Mouse (Mus musculus): ENCODE measurements around the gene Traf3.

Gene Traf3

DNA sequence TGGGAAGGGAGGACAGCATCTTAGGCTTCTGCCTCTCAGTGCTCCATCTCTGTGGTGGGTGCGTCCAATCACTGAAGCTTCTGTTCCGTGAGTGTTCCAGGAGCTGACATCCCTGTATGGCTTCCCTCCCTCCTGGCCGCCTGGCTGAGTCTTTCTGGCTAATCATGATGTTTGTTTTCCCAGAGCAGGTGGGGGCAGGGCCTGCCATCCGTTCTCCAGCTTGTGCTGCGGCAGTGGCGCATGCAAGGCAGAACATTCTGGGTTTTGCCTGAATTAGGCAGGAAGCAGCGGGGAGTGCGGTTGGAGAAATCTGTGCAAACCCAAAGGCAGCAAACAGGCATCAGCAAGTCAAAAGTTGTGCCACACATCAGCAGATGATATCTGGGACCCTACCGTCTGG is 20.9 kb upstream of the Traf3 start:
- H3K27me3 ChIP-seq (ENCODE audit: control insufficient read depth, insufficient read depth, low read length, poor library complexity, severe bottlenecking), result no peaks in the 10 kb centered on the region
- no peaks in the 10 kb centered on the region for H3K36me3 ChIP-seq (ENCODE audit: control insufficient read depth, insufficient read depth, low read length, poor library complexity, severe bottlenecking)
- no peak for DNase-seq (ENCODE audit: low read depth, low spot score)

DNA sequence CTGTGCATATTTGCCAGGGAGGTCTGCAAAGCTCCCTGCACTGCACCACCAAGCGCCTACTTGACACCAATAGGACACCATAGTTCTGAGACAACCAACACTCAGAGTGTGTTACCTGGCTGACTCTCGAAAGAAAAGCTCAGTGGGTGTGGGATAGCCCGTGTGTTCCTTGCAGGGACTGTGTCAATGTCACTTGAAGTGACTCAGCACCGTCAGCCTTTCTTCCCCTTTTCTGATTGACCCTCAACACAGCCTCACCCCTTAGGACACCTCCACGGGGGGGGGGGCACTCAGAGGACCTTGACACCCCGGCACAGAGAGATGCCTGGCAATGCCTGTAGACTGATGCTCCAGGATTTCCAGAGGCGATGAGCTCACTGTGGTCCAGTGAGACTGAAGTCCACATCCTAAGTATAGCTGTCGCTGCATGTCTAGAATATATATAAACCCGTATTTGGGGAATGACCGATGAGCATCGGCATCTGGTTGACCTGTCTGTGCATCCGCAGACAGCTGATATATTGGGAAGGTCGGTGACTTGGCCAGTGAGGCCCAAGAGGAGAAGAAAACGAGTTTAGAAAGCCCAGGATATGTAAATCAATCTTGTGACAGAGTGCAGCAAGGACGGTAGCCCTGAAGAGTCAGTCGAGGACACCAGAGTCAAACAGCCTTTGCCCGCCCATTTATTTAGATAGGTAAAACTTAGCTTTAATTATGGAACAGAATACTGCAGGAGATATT is 16.5 kb upstream of the Traf3 start:
- H3K36me3 ChIP-seq (ENCODE audit: control insufficient read depth, insufficient read depth, low read length, poor library complexity, severe bottlenecking), result no peaks in the 10 kb centered on the region
- H3K27me3 ChIP-seq (ENCODE audit: control insufficient read depth, insufficient read depth, low read length, poor library complexity, severe bottlenecking), result no peaks in the 10 kb centered on the region
- peak; percentile 23 for DNase-seq (ENCODE audit: low read depth, low spot score)

DNA sequence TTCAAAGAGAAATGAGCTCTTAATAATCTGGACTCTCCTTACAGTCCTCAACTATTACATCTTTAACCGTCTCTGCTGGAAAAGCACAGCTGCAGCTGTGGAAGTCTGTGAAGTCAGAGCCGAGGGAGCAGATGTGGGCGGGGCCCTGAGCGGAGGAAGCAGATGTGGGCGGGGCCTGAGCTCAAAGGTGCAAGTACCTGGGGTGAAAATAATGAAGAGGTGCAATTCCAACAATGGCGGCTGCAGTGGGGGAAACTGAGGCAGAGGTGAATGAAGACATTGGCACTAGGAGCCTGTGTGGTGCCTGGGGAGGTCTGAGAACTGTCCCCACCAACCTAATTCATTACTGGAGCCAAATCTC is 16.0 kb upstream of the Traf3 start:
- DNase-seq (ENCODE audit: low read depth, low spot score), result peak; percentile 68
- Histone ChIP-seq H3K36me3 (ENCODE audit: control insufficient read depth, insufficient read depth, low read length, poor library complexity, severe bottlenecking) (no peaks in the 10 kb centered on the region), H3K27me3 (ENCODE audit: control insufficient read depth, insufficient read depth, low read length, poor library complexity, severe bottlenecking) (no peaks in the 10 kb centered on the region)

DNA sequence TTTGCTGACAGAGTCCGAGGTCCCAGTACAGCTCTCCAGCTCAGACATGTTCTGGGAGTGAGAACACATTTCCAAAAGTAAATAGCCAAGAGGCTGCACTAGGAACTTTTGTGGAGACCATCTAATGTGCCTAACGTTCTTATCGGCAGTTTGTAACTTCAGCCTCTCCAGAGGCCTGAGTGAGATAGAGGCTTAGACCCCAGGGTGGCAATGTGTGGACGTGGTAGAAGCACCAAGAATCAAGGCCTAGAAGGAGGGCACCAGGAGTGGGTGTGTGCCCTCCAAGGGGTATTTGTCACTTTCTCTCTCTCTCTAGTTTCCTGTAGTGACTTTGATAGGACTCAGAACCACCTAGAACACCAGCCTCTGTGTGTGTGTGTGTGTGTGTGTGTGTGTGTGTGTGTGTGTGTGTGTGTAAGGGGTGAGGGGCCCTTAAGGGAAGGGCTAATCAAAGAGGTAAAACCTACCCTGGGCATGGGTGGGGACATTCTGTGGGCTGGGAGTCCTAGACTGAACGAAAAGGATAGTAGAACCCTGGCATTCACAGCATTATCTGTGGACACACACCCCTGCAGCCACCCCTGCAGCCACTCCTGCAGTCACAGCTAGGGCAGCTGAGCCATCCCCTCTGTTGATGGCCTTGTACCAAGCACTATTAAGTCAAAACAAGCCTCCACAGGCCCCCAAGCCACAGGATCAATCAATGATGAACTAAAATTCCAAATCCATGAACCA is 14.6 kb upstream of the Traf3 start:
- no peak for DNase-seq (ENCODE audit: low read depth, low spot score)
- no peaks in the 10 kb centered on the region for H3K36me3 ChIP-seq (ENCODE audit: control insufficient read depth, insufficient read depth, low read length, poor library complexity, severe bottlenecking)

DNA sequence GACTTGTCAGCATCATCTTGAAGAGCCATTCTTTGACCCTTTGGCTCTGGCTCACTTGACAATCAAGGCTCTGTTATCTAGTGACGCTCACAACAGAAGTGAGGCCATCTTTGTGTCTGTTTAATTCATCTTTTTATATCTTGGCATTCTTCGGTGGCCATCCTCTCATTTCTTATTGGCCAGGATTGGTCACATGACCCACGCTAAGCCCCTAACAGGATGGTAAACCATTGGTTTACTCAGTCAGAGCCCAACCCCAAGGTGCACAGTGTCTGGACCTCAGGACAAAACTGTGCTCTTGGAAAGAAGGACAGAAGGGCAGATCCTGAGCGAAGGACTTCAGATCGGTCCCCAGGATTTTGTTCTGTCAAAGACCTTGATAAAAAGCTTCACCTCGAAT is 13.6 kb upstream of the Traf3 start:
- no peaks in the 10 kb centered on the region for H3K36me3 ChIP-seq (ENCODE audit: control insufficient read depth, insufficient read depth, low read length, poor library complexity, severe bottlenecking)
- H3K27me3 ChIP-seq (ENCODE audit: control insufficient read depth, insufficient read depth, low read length, poor library complexity, severe bottlenecking), result no peaks in the 10 kb centered on the region
- no peak for DNase-seq (ENCODE audit: low read depth, low spot score)

More for the DNA sequence above, 14.6 kb upstream of the Traf3 start:
- no peaks in the 10 kb centered on the region for H3K27me3 ChIP-seq (ENCODE audit: control insufficient read depth, insufficient read depth, low read length, poor library complexity, severe bottlenecking)

DNA sequence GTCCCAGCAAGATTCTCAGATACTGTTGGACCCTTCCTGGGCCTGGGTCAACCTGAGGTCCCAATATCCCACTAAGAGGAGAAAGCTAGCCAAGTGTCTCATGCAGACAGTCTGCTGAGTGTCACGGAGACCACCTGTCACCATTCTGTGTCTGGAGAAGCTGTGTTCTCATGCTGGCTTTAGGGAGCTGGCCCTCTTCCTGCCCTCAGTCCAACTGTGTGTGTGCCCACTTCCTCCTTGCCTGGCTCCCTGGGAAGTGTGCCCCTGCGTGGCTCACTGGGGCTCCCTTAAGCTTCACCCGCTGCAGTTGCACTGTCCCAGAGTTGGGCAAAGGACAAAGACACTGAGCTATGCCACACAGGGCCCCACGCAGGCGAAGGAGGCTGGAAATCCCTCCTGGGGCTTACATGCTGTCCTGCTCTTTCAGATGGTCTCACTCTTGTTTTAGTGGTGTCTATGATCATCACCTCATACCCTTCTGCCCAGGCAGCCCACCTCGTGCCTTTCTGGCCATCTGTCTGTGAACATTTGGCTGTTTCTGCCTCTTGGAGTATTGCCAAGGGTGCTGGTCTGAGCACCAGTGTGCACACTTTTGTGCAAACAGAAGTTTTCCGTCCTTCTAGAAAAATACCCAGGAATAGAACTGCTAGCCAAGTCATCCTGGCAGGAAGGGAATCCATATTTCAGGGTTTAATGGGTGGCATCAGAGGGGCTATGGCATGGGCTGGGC is 13.0 kb upstream of the Traf3 start:
- no peak for DNase-seq (ENCODE audit: low read depth, low spot score)
- Histone ChIP-seq H3K36me3 (ENCODE audit: control insufficient read depth, insufficient read depth, low read length, poor library complexity, severe bottlenecking) (no peaks in the 10 kb centered on the region), H3K27me3 (ENCODE audit: control insufficient read depth, insufficient read depth, low read length, poor library complexity, severe bottlenecking) (no peaks in the 10 kb centered on the region)

DNA sequence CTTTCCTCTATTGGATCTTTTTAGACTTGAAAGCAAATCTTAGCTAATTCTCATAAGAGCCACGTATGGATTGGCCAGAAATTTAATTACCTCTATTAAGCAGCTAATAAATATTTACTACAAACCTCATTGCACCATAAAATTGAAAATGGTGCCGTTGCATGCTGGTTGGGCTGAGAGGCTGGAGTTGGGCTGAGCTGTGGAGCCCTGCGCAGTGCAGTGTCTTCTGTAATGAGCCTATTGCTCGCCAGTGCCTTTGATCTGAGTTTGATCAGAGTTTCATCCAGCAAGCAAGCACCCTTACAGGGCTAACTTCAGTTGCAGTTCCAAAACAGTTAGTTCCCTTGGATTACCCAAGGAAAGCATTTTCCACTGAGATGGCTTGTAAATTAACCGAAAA is 12.2 kb upstream of the Traf3 start:
- H3K27me3 ChIP-seq (ENCODE audit: control insufficient read depth, insufficient read depth, low read length, poor library complexity, severe bottlenecking), result no peaks in the 10 kb centered on the region
- H3K36me3 ChIP-seq (ENCODE audit: control insufficient read depth, insufficient read depth, low read length, poor library complexity, severe bottlenecking), result no peaks in the 10 kb centered on the region
- DNase-seq (ENCODE audit: low read depth, low spot score), result no peak

DNA sequence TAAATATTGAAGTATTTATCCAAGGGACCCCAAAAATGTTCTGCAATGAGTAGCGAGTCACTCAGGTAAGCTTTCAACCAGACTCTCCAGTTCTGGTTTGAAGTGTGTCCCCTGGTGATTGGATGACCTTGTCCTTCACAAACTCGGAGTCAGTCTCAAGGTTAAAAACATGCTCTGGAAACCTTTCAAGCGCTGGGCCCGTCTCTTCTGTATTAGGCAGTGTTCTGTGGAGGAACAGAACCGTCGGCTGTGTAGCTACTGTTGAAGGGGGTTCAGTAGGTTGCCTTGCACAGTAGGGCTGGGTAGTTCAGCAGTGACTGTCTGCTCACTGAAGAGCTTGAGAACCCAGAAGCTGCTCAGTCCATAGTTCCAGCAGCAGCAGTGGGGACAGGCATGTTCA is 11.5 kb upstream of the Traf3 start:
- no peaks in the 10 kb centered on the region for H3K27me3 ChIP-seq (ENCODE audit: control insufficient read depth, insufficient read depth, low read length, poor library complexity, severe bottlenecking)
- no peak for DNase-seq (ENCODE audit: low read depth, low spot score)
- no peaks in the 10 kb centered on the region for H3K36me3 ChIP-seq (ENCODE audit: control insufficient read depth, insufficient read depth, low read length, poor library complexity, severe bottlenecking)

DNA sequence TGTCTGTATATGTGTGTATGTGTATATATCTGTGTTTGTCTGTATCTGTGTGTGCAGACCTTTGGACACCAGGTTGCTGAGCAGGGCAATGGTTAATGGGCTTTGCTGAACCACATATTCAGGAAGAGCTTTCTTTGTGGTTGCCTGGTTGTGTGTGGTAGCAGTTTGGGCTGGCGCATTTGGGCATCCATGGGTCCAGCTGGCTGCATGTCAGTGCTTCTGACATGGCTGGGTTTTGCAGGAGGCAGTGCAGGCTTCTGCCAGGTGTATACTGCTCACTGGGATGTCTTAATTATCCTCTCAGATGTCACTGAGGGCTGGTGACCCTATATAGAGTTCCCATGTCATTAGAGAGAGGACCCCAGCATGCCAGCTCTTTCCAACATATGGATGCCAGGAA is 10.4 kb upstream of the Traf3 start:
- H3K36me3 ChIP-seq (ENCODE audit: control insufficient read depth, insufficient read depth, low read length, poor library complexity, severe bottlenecking), result no peaks in the 10 kb centered on the region
- H3K27me3 ChIP-seq (ENCODE audit: control insufficient read depth, insufficient read depth, low read length, poor library complexity, severe bottlenecking), result no peaks in the 10 kb centered on the region
- DNase-seq (ENCODE audit: low read depth, low spot score), result no peak

DNA sequence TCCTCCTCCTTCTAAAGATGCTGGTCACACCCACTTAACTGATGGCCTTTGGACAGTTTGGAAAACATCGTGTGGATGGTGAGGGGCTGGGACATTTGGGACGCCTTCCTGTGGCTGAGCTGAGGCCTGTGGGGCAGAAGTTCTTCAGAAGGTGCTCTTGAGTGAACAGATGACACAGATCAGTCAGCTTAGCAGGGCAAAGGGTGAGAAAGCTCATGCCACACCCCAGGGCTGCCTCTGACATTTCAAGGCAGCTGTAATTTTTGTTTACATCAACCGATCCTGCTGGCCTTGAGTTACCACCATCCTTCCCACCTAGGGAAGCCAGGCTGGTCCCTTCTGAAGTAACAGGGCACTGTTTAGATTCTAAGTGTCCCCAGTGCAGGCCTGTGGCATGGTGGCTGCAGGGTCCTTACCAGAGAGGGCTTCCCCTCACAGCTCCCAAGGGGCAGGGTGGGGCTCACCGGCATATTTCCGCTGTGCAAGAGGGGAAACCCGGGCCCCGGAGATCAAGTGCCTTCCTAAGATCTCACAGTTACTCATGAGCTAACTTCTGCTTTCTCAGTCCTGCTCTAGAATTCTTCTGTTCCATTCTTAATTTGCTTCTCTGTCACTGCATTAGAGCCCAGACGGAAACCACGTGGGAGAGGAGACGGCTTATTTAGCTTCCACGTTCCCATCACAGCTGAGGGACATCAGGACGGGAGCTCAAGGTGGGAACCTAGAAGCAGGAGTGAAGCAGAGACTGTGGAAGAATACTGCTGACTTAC is 6.3 kb upstream of the Traf3 start:
- peak; percentile 98 for DNase-seq (ENCODE audit: low read depth, low spot score)
- H3K27me3 ChIP-seq (ENCODE audit: control insufficient read depth, insufficient read depth, low read length, poor library complexity, severe bottlenecking), result no peaks in the 10 kb centered on the region

DNA sequence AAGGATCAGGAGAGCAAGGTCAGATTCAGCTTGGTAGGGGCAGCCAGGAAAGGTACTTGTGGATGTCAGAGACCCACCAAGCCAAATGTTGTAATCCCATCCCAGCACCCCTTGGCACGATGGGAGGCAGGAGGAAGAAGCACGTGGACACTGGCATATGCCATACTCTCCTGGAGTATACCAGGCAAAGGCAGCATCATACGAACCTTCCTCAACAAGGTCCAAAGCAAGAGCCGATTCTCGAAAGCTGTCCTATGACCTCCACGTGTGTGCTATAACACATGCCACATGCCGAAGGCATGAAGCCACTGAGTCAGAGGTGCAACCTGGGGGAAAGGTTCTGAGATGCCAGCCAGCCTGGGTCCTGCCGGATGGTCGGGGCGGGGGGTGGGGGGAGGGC is 5.3 kb upstream of the Traf3 start:
- no peak for DNase-seq (ENCODE audit: low read depth, low spot score)
- no peaks in the 10 kb centered on the region for H3K36me3 ChIP-seq (ENCODE audit: control insufficient read depth, insufficient read depth, low read length, poor library complexity, severe bottlenecking)

More for the DNA sequence above, 6.3 kb upstream of the Traf3 start:
- H3K36me3 ChIP-seq (ENCODE audit: control insufficient read depth, insufficient read depth, low read length, poor library complexity, severe bottlenecking), result no peaks in the 10 kb centered on the region

DNA sequence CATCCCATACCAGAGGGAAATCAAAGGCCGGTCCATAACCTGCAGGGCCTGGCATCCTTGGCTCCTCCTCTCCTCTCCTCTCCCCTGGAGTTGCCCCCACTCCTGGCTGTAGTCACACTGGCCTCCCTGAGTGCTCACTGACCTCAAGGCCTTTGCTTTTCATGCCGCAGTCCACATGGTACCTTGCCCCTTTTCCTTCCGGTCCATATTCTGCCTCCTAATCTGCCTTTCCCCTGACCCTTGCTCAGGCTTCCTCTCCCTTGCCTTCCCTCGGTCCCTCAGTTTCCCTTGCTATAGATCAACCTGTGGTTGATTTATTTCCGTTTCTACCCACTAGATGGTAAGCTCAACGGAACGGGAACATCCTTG is 4.2 kb upstream of the Traf3 start:
- no peaks in the 10 kb centered on the region for H3K27me3 ChIP-seq (ENCODE audit: control insufficient read depth, insufficient read depth, low read length, poor library complexity, severe bottlenecking)
- no peaks in the 10 kb centered on the region for H3K36me3 ChIP-seq (ENCODE audit: control insufficient read depth, insufficient read depth, low read length, poor library complexity, severe bottlenecking)
- DNase-seq (ENCODE audit: low read depth, low spot score), result no peak

More for the DNA sequence above, 5.3 kb upstream of the Traf3 start:
- no peaks in the 10 kb centered on the region for H3K27me3 ChIP-seq (ENCODE audit: control insufficient read depth, insufficient read depth, low read length, poor library complexity, severe bottlenecking)

DNA sequence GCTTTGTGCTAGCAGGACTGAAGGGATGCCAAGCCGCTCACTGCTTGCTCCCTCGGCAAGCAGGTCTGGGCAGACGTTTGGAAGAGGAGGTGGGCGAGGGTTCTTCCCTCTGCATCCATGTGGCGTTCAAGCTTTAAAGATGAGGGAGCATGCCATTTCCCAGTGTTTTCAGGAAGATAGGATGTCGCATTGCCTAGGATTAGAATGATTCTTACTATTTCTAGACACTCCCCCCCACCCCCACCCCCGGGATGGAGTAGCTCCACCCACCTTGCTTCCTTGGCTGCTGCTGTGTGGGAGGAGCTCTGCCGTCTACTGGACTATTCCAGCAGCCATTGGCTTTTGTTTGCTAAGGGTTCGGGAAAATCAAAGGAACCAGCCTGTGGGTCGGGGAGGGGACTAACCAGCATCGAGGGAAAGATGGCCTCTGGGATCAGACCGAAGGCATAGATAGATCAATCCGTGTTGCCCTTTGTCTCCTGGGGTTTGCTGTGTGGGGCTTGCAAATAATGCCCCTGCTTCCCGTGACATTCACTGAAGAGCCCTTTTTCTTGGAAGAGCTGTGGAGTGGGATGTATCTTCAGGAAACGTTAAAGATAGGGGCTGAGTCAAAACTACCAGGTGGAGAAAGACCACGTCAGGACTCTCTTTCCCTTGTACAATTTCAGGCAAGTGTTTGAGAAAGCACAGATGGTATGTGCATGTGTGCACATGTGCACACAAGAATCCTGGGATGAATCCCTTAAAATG is 3.7 kb upstream of the Traf3 start:
- H3K27me3 ChIP-seq (ENCODE audit: control insufficient read depth, insufficient read depth, low read length, poor library complexity, severe bottlenecking), result no peaks in the 10 kb centered on the region
- H3K36me3 ChIP-seq (ENCODE audit: control insufficient read depth, insufficient read depth, low read length, poor library complexity, severe bottlenecking), result no peaks in the 10 kb centered on the region
- DNase-seq (ENCODE audit: low read depth, low spot score), result no peak

DNA sequence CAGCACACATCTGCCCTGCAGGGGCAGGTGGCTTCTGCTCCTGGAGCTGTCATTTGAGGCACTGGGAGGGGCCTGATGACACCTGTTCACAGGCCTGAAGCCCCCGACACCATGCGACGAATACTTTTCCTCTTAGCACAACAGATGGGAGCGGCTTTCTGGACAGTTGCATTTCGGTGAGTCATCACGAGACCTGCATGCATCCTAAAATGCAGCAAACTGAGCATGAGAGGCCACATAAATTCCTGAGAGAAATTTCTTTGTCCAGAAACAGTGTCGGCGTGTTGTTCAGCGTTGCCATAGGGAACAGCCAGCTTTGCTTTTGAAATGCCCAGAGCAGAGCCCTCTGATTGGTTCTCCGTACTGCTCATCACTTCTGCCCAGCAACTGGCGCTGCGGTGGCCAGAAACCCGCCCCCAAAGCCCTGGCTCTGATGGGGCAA is 1.8 kb upstream of the Traf3 start:
- DNase-seq (ENCODE audit: low read depth, low spot score), result peak; percentile 93
- Histone ChIP-seq H3K27me3 (ENCODE audit: control insufficient read depth, insufficient read depth, low read length, poor library complexity, severe bottlenecking) (no peaks in the 10 kb centered on the region), H3K36me3 (ENCODE audit: control insufficient read depth, insufficient read depth, low read length, poor library complexity, severe bottlenecking) (no peaks in the 10 kb centered on the region)

Measured in splenic B cell, adult 2 months (primary cell).